Mouse (Mus musculus) left cerebral cortex, postnatal 4 days (tissue): ENCODE results near the gene Gprc5b. TPM values are rescaled to one million over a fixed set of nuclear protein-coding genes. Genes with fewer than 3 reads are reported as not detected.
A peak's percentile ranks its signal among the peaks of the same experiment; 100 is the strongest.

ENCODE experiments used
- DNase-seq: peaks from one replicate; pipeline ENCODE4 v3.0.0-alpha.2; 2022
- intact Hi-C: fragments of 180-260 bp; cut with DNase I; formaldehyde crosslinking; loops from one replicate; pipeline ENCODE4 v1.15.1; 2025
- total RNA-seq, 2 experiments: library from RNA; stranded (reverse); gene quantifications; 2 replicates each; pipeline ENCODE4 v1.2.3; 2021

The Gprc5b gene
- total RNA-seq, 2 experiments from 2014 or later: 17.9 to 20.2 TPM

DNA sequence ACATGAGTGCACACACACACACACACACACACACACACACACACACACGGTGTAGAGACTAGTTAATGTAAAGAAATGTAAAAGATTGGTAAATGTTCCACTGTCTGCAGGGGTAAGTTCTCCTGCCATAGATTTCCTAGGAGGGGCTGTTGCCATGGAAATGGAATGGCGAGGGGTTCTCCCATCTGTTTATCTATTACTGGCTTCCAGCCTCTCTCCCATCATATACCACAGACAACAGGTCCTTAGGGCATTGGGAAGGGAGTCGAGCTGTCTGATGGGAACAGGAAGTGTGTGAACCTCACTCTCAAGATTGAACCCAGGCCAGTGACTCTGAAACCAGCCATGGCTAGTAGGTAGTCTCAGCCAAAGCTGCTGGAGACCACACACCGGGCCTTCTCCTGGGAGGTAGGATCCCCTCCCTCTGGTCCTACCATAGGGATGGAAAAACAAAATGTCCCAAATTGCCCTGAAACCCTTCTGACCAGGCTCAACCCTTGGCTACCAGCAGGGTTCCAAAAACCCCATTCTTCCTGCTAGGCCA, 3.6 kb downstream of the Gprc5b start:
- peak; percentile 31 for DNase-seq
- intact Hi-C loops: loop anchor here (5.0 kb wide), 1 partner anchor 134 kb away; the partner anchor contains the start of genes Iqck and Knop1

DNA sequence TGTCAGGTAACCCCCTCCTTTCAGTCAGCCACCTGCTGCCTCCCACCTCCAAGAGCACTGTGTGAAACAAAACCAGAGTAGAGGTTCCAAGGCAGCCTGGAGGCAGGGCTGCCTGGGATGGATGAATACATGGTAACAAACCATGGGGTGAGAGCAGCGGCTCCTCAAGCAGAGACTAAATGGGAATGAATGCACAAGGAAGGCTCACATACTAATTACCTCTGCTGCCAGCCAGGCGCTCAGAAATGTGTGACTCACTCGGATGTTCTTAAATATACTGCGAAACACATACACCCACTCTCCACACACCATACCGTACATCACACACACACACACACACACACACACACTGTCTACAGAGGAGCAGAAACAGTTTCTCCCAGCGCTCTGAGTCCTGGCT, 4.7 kb downstream of the Gprc5b start:
- intact Hi-C loops: loop anchor here (5.0 kb wide), 1 partner anchor 133 kb away; the partner anchor contains the start of genes Iqck and Knop1
- no peak for DNase-seq

DNA sequence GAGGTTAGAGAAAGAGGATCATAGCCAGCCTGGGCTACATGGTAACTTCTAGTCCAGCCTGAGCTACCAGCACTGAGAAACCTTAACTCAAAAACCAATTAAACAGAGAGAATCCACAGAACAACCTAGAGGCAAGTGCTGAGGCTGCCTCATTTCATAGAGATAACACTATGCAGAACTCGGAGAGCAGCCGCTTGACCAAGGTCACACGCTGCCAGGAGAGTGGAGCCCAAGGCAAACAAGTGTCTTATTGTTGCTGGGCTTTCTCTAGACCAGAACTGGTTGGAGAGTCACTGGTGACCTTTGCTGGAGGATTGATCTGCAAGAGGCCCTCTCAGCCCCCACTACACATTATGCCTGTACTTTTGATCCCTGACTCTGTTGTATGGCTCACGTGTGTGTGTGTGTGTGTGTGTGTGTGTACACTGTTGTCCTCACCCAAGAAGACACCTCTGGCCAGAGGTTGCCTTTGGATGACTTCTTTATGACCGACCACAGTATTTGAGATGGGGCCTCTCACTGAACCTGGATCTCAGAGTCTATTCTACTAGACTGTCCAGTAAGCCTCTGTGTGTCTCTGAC, 5.6 kb downstream of the Gprc5b start:
- intact Hi-C loops: no loop called here
- no peak for DNase-seq

DNA sequence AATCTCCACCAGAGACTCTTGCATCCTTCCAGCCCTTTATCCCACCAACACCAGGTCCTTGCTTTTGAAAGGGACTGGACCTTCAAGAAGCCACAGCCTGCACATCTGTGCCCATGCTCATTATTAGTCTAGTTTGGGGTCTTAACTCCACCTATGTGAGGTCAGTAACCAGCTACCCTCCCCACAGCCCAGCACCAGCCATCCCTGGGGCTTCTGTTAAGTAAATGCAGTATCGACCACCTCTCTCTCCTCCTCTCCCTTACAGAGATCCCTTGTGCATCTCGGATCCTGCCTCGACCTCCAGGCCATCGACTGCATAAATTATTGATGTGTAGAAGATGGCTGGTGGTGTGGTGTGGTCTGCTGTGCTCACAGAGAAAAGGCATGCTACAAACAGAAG, 8.6 kb downstream of the Gprc5b start:
- no peak for DNase-seq
- intact Hi-C loops: no loop called here

- intact Hi-C loops: no loop called here
- no peak for DNase-seq
Measured at GRCm38 (mm10) chr7:118985786-118986185, 9.2 kb downstream of the Gprc5b start.

GRCm38 (mm10) chr7:118983961-118984360, 11.1 kb downstream of the Gprc5b start:
- DNase-seq: peak; percentile 95
- intact Hi-C loops: no loop called here

- no peak for DNase-seq
- intact Hi-C loops: no loop called here
Measured at GRCm38 (mm10) chr7:118982586-118982985, 12.4 kb downstream of the Gprc5b start.

DNA sequence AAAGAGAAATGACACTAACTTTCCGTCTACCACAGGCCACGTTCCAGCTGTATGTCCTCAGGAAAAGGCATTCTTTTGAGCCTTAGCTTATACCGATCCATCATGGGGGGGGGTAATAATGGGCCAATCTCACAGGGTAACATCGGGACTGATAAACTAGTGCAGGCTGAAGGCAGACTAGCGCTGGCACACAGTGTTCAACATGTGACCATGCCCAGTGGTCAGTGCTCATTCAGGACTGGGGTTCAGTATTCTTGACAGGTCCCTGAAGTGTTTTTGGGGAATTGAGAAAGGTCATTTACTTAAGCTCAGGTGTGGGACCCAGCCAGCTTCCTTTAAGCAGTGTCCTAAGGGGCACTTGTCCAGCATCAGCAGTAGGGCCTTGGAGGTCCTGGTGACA, 13.2 kb downstream of the Gprc5b start:
- DNase-seq: no peak
- intact Hi-C loops: no loop called here

DNA sequence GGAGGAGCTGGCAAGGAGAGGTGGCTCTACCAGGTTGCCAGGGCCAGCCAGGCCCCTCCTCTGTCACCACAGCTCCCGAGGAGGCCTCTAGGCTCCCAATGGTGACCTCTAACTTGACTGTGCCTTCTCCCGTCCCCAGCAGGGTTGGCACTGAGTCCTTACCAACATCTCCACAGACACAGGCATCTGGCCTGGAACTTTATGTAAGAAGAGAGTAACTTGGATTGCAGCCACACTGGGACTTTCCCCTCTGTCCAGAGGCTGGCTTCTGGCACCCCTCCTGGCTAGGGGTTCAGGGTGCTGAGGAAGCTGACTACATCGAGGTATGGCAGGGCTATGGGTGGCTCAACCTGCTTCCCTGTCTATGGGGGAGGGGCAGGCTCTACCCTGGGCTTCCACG, 13.7 kb downstream of the Gprc5b start:
- intact Hi-C loops: no loop called here
- DNase-seq: peak; percentile 43

DNA sequence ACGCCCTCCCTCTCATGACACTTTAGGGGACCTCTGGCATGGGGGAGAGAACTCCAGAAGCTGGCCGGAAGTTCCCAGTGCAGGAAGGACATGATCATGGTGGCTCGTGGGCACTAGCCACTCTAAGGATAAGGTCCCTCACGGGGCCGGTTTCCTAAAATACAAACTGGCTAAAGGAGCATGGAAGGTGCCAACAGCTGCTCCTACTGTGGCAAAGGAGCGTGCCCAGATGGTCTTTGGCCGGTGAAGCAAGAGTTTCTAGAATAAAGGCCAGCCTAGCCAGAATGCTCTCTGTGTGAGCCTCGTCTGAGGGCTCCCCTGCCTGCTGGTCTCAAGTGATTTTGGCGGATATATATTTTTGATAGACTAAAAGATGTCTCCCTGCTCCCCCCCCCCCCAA, 15.3 kb downstream of the Gprc5b start:
- intact Hi-C loops: no loop called here
- peak; percentile 60 for DNase-seq

GRCm38 (mm10) chr7:118979121-118979520, 15.9 kb downstream of the Gprc5b start:
- intact Hi-C loops: no loop called here
- DNase-seq: no peak

- DNase-seq: no peak
- intact Hi-C loops: no loop called here
Measured at GRCm38 (mm10) chr7:118977167-118977543, 17.9 kb downstream of the Gprc5b start.

- DNase-seq: peak; percentile 65
- intact Hi-C loops: no loop called here
Measured at GRCm38 (mm10) chr7:118976414-118977166, 18.4 kb downstream of the Gprc5b start.

GRCm38 (mm10) chr7:118975837-118976236, 19.2 kb downstream of the Gprc5b start:
- no peak for DNase-seq
- intact Hi-C loops: no loop called here

DNA sequence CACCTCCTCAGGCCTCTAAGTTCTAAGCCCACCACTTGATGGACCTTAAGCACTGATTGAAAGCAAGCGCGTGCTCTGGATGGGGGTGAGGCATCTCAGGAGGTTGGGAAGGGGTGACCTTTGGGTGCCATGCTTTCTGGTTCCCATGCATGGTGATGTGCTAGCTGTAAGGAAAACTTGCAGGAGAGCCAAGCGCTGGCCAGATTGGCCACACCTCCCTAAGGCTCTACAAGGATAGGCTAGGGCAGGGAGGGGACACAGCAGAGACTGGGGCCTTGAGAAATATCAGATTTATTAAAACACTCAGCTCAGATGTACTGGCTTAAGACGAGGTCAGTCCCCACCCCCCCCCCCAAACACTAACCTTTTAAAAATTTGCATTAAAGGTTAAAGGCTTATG, 21.6 kb downstream of the Gprc5b start:
- intact Hi-C loops: no loop called here
- DNase-seq: no peak

- intact Hi-C loops: no loop called here
- peak; percentile 68 for DNase-seq
Measured at GRCm38 (mm10) chr7:118972306-118972705, 22.7 kb downstream of the Gprc5b start.

DNA sequence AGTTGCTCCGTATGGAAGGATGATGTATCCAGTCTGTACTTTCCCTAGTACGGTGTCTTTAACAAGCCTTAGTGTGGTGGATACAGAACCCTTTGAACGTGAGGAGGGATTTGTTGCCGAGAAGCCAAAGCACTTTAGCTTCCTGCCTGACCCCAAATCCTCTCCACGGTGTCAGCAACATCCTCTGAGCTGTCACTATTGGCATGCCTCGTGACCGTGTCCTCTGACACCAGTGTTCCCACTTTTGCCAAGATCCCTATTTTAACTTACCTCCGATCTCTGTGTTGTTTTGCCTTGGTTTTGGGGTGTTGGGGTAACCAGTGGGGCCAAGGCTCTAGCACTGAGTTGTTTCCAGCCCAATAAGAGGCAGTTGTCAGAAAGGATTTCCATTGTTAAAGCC, 23.5 kb downstream of the Gprc5b start:
- DNase-seq: no peak
- intact Hi-C loops: no loop called here

DNA sequence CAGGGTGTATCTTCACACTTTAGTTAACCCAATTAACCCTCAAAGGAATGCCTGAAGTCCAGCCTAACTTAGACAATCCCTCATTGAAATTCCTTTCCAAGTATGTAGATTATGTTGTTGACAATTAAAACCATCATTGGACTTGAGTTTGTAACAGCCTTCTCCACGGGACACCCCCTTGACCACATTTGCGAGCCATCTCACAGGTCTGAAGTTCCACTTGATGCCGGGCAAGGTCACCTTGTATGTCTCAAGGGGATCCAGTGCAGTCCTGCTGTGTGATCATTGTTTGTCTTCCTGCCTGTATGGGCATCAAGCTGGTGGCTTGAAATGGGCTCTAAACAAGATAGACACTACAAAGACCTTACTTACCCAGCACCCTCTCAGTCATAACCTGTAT, 26.1 kb downstream of the Gprc5b start:
- DNase-seq: no peak
- intact Hi-C loops: no loop called here

- intact Hi-C loops: no loop called here
- no peak for DNase-seq
Measured at GRCm38 (mm10) chr7:118965198-118965597, 29.8 kb downstream of the Gprc5b start.

DNA sequence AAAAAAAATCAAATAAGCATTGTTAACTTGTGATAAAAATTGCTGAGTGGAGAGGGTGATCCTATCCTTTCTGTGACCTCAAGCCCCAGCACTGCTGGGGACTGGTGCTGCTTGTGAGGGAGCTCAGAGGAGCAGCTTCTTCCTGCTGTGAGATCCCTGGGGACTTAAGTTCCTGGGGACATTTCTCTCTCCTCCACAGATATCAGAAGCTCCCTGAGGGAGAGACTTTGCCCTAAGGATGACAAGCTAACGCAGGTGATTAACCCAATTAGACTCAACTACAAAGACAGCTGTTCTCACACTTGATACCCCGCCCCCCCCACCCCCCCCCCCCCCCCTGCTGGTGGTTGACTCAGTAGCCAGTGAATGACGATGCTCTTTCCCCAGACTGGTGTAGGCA, 30.2 kb downstream of the Gprc5b start:
- intact Hi-C loops: no loop called here
- no peak for DNase-seq

GRCm38 (mm10) chr7:118959209-118959608, 35.8 kb downstream of the Gprc5b start:
- DNase-seq: no peak
- intact Hi-C loops: no loop called here

DNA sequence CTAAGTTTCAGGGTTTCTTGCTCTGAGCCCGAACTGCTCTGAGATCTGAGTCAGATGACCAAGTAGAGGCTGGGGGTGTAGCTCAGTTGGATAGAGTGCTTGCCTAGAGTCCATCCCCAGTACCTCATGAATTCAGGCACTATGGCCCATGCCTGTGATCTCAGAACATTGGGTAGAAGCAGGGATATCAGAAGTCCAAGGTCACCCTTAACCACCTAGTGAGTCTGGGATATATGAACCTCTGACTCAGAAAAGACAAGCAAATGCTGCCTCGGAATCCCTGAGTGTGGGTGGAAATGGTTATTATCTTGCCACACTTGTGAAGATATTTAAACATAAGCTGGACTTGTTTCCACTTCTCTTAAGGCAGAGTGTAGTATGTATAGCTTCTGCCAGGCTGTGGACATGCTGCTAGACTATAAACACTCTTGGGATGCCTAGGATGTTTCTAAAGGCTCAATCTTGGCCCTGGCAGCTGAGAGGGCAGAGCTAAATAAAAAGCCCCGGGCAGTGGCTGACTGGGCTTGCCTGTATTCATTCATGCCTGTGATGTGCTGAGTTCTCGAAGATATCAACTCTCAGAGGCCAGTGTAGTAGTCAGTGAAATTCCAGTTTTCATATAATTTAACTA, 38.3 kb downstream of the Gprc5b start:
- intact Hi-C loops: no loop called here
- DNase-seq: no peak
